Mouse (Mus musculus): ENCODE results near the gene Supt7l. TPM values are rescaled to one million over a fixed set of nuclear protein-coding genes. Genes with fewer than 3 reads are reported as not detected.

Supt7l gene
- total RNA-seq, 2 experiments from 2014 or later, result 13.8 to 18.0 TPM

DNA sequence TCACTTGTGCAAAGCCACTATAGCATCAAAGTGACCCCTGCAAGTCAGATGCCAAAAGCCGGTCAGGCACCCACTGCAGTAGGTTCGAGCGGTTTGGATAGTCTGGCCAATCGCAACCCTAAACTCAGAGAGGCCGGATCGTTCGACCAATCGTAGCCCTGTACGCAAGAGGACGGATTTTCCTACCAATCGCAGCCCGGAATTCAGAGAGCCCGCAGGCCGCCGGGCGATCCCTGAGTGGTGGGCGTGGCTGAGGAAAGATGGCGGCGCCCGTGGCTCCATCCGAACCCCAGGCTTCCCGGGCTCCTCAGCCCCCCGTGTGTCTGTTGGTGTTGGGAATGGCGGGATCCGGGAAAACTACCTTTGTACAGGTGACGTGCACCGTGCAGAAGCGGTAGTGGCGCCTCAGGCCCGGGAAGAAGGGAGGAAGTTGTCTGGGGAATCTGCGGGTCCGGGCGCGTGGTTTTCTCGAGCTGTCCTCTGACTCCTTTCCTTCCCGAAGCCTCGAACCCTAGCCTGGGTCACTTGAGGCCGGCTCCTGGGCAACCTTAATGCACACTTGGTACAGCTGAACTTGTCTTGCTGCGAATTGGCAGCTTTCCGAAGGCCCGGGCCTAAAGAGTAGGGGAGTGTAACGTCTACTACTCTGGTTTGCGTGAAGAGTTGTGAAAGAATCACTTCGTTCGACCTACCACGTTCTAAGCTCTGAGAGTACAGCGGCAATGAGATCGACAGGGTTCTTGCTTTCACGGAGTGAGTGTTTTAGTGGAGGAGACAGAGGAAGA lies 32.9 kb downstream of the Supt7l start, which contains the start of gene Gpn1:
Gpn1 (plus strand) TSS at position 229 of the 785 bp plus-strand sequence.
- peak; percentile 99 for ATAC-seq (replicated peaks; ENCODE audit: poor library complexity, severe bottlenecking)

DNA sequence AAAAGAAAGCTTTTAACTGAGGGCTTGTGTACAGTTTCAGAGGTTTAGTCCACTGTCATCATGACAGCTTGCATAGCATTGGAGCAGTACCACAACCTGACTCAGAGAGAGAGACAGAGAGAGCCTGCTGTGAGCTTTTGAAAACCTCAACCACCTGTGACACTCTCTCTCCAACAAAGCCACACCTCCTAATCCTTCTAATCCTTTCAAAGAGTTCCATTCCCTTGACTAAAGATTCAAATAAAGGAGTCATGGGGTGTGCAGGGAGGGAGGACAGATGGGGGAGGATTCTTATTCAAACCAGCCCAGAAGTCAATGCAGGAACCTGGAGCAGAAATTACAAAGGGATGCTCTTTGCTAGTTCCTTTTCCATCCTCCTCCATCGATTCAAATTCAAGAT lies 35.6 kb downstream of the Supt7l start:
- no peak for ATAC-seq (replicated peaks; ENCODE audit: poor library complexity, severe bottlenecking)

DNA sequence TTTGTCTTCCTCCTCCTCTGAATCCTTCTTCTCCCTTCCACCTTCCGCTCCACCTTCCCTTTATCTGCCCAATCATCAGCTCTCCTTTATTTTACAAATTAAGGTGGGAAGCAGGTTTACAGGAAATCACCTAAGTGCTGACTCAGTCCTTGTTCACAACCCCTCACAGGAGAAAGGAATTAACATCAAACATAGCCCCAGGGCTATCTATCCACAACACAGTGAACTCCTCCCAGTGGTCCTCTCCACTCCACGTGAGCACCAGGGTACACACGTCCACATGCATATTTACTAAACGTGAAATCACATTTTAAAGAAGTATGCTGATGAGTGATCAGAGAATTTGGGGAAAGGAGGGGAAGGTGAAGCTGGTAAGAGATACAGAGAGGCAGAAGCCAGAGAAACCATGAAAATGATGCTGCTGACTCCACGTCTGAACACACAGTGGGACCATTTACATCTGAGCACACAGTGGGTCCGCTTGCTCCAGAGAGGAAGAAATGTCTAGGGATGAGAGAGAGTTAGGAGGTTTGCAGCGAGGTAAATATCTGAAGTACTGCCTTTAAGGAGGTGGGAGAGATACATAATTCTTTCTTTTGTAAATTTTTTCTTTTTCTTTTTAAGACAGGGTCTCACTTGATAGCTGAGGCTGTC lies 38.4 kb downstream of the Supt7l start:
- no peak for ATAC-seq (replicated peaks; ENCODE audit: poor library complexity, severe bottlenecking)

DNA sequence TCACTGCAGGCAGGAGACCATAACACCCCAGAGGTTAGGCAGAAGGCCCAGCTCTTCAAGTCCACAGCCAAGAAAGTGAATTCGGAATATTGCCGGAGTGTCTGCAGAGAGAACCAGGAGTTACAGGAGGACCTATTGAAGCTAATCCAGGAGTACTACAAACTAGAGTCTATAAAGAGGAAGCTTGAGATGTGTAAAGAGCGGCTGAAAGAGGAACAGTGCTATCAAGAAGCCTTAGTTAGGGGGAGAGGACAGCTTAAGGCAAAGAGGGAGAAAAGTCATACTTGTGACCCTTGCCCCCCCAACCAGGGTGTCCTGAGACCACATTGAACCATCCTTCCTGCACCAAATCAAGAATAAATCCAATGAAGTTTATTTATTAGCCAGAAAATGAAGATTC lies 39.7 kb downstream of the Supt7l start:
- ATAC-seq (replicated peaks; ENCODE audit: poor library complexity, severe bottlenecking), result peak; percentile 79

DNA sequence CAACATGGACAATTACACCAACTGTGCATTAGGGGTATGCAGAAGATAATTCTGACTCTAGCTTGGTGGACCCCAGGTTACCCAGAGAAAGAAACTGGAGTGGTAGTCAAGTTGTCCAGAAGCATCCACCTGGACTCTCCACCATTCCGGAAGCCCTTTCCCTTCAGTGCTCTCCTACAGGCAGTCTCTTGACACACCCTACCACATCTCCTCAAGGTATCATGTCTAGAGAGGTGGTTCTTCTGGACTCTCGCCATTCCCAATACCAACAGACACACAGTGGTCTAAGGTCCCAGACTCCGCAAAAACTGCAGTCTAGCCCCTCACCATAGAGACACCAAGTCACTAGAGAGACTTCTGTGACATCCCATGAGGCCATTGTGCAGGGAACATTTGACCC lies 42.2 kb downstream of the Supt7l start, which contains the start of gene 4930548H24Rik:
4930548H24Rik (plus strand) TSS at position 301 of the 400 bp plus-strand sequence.
- ATAC-seq (replicated peaks; ENCODE audit: poor library complexity, severe bottlenecking), result no peak

DNA sequence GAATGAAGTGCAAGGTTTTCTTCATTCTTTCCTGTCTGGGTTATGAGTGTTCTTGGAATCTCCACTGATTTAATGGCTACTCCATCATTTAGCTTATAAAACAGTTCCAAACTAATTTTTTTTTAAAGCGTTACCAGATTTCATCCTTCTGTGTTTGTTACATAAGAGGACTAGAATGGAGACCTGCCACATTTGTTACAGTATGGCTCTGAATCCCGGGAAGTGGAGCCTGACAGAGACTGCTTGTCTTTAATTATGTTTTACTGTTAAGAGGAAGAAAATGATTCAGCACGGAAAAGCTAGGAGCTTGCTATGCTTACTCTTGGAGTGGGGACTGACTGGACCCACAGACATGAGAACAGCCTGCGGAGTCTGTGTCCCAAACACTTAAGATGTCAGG lies 47.1 kb downstream of the Supt7l start:
- no peak for ATAC-seq (replicated peaks; ENCODE audit: poor library complexity, severe bottlenecking)

DNA sequence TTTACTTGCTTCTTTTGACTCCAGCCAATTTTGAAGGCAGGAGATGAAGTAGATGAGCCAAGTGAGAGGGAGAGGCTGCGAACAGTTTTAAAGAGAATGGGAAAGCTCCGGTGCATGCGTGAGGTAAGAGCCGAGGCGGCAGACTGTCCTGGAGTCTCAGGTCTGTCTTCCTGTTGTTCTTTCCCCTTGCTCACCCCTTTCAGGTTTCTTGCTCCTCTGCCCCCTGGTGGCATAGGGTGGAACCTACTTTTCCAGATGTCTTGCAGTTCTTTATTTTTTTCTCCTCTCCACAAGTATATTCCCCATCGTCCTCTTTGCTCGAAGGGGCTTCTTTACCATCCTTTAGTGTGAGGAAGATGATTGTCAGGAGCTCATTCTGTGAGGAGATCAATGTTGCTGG lies 57.3 kb downstream of the Supt7l start:
- peak; percentile 71 for ATAC-seq (replicated peaks; ENCODE audit: poor library complexity, severe bottlenecking)

DNA sequence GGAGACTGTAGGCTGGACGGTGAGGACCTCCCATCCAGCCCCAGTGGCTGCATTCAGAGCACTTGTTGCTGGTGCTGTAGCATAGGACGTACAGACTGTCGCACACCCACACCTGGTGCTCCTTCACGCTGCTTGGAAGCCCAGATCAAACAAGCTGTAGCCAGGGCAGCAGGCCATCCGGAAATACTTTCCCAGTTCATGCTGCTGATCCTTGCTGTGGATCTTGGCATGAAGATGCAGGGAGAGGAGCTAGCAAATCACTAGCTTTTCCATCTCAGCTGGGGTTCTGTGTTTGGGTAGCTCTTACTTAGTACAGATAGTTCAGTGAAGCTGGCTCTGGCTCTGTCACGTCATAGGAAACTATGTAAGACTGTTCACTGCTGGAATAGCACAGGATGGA lies 57.9 kb downstream of the Supt7l start:
- ATAC-seq (replicated peaks; ENCODE audit: poor library complexity, severe bottlenecking), result no peak

DNA sequence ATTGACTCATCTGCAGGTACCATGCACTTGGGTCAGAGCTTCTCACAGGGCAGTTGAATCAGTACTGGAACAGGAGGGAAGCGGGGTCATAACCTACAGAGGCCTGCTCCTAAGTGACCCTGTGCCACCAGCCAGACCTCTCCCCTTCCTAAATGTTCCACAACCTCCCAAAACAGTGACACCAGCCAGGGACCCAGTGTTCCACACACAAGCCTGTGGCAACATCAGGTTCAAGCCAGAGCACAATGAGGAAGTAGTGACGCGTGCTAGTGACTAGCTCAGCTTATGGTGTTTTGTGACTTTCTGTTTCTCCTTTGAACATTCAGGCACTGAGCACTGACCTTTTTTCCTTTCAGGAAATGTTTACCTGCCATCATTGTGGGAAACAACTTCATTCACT lies 59.8 kb downstream of the Supt7l start:
- peak; percentile 90 for ATAC-seq (replicated peaks; ENCODE audit: poor library complexity, severe bottlenecking)

Other genes with a start within 250 kb of the Supt7l start
- gene Ift172, start 236.7 kb downstream of the Supt7l start, total RNA-seq (2014; fragmentation: Nextera tagmentation), result 16.5 and 29.2 TPM in 2 replicates
- 12.7 and 44.9 TPM in 2 replicates for gene Ift172, start 236.7 kb downstream of the Supt7l start, total RNA-seq (2017)
- gene Fndc4, start 231.7 kb downstream of the Supt7l start, total RNA-seq (2014; fragmentation: Nextera tagmentation), result not detected in 2 replicates
- gene Fndc4, start 231.7 kb downstream of the Supt7l start, total RNA-seq (2017), result not detected in 2 replicates
- gene Gckr, start 230.4 kb downstream of the Supt7l start, total RNA-seq (2014; fragmentation: Nextera tagmentation), result not detected in 2 replicates
- not detected in 2 replicates for gene Gckr, start 230.4 kb downstream of the Supt7l start, total RNA-seq (2017)
- 17.9 and 18.0 TPM in 2 replicates for gene Zfp512, start 75.4 kb downstream of the Supt7l start, total RNA-seq (2014; fragmentation: Nextera tagmentation)
- gene Zfp512, start 75.4 kb downstream of the Supt7l start, total RNA-seq (2017), result 21.5 and 29.5 TPM in 2 replicates
- gene 4930548H24Rik, start 42.1 kb downstream of the Supt7l start, total RNA-seq (2014; fragmentation: Nextera tagmentation), result not detected in 2 replicates
- gene 4930548H24Rik, start 42.1 kb downstream of the Supt7l start, total RNA-seq (2017), result not detected in 2 replicates
- gene Gpn1, start 33.1 kb downstream of the Supt7l start, total RNA-seq (2014; fragmentation: Nextera tagmentation), result 22.0 and 31.5 TPM in 2 replicates
- 35.3 and 46.6 TPM in 2 replicates for gene Gpn1, start 33.1 kb downstream of the Supt7l start, total RNA-seq (2017)
- 32.1 and 37.3 TPM in 2 replicates for gene Slc4a1ap, start 812 bp downstream of the Supt7l start, total RNA-seq (2014; fragmentation: Nextera tagmentation)
- gene Slc4a1ap, start 812 bp downstream of the Supt7l start, total RNA-seq (2017), result 45.1 and 53.4 TPM in 2 replicates
- 543 and 559 TPM in 2 replicates for gene Mrpl33, start 69.1 kb upstream of the Supt7l start, total RNA-seq (2014; fragmentation: Nextera tagmentation)
- 224 and 356 TPM in 2 replicates for gene Mrpl33, start 69.1 kb upstream of the Supt7l start, total RNA-seq (2017)
- 22.9 and 33.9 TPM in 2 replicates for gene Rbks, start 169.8 kb upstream of the Supt7l start, total RNA-seq (2014; fragmentation: Nextera tagmentation)
- gene Rbks, start 169.8 kb upstream of the Supt7l start, total RNA-seq (2017), result 22.4 and 28.9 TPM in 2 replicates
- 81.3 and 123 TPM in 2 replicates for gene Babam2, start 169.9 kb upstream of the Supt7l start, total RNA-seq (2014; fragmentation: Nextera tagmentation)
- gene Babam2, start 169.9 kb upstream of the Supt7l start, total RNA-seq (2017), result 47.7 and 63.9 TPM in 2 replicates

Data from granulocyte monocyte progenitor cell, adult 5-6 weeks (primary cell).